ENCODE assay signal across 14 mouse cellular contexts in the genomic region with DNA sequence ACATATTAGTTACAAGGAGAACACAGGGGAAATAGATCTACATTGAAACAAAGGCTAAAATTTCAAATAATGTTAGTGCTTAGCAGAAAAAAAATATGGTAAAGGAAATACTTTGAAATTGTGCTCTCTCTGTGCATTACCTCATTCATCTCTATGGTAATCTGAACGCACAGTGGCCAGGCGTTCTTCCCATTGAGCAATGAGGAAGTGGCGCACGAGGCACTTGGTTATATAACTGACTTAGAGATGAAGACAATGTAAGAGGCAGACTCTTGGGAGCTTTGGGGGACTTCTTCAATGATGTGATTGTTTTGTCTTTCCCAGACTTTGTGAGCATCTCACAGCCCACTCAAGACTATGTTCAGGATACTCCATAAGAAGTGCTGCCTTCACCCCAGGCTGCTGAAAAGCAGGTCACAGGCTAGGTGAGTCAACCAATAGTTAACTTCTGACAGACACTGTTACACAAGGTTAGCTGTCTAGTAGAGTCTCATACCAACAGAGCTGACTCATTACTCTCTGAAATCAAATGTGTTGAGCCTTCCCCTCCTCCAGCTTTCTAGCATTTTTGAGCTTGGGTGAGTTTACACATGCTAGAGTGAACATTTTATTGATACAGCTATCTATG.
DNase-seq lines count a peak whose midpoint lies in the region; ATAC-seq and TF ChIP-seq lines count a peak whose summit lies in the region.
"Had no signal": no experiment of that assay in that cellular context is flagged by ENCODE, and none has a peak within 500 bp of the region (broad histone marks: within the 10 kb centered on the region; RNA-seq: fewer than 3 reads in every experiment).

No protein-coding gene starts in this region.

- TF ChIP-seq CTCF in Patski (IDR thresholded peaks at IDR 0.05): no peak
- no peak for TF ChIP-seq CTCF in liver, postnatal 0 days (IDR thresholded peaks at IDR 0.05; ENCODE audit: low read depth)
- TF ChIP-seq CTCF in stomach, postnatal 0 days (IDR thresholded peaks at IDR 0.05; ENCODE audit: low read depth): no peak

- DNase-seq in midbrain, embryonic 11.5 days (ENCODE audit: low spot score, missing footprints): peak; percentile 41
- no peak for DNase-seq in midbrain, embryonic 10.5 days (ENCODE audit: low spot score)
- no peak for DNase-seq in Patski (ENCODE audit: low read depth, low spot score)
- DNase-seq in liver, postnatal 0 days: peak; percentile 31
- DNase-seq in stomach, postnatal 0 days (ENCODE audit: low spot score): no peak
- DNase-seq in left cerebral cortex, adult 11 months (ENCODE audit: low spot score): no peak
- DNase-seq in embryo, embryonic 10.5 days (ENCODE audit: low spot score): no peak
- DNase-seq: cerebellum, postnatal 14 days; heart, postnatal 10 days had no signal

- ATAC-seq in midbrain, embryonic 11.5 days (ENCODE audit: low FRiP score): no peak
- peak; percentile 66 for ATAC-seq in Patski
- peak; percentile 55 for ATAC-seq in liver, postnatal 0 days
- peak; percentile 61; the same call in 1 of the 2 replicates for ATAC-seq in stomach, postnatal 0 days (ENCODE audit: low FRiP score, low TSS enrichment)
- ATAC-seq: hindbrain, postnatal 0 days had no signal

- H3K36me3 ChIP-seq in midbrain, embryonic 11.5 days (ENCODE audit: control insufficient read depth, insufficient read depth, low read length): no peaks in the 10 kb centered on the region
- H3K36me3 ChIP-seq in midbrain, embryonic 10.5 days: no peaks in the 10 kb centered on the region
- no peaks in the 10 kb centered on the region for H3K36me3 ChIP-seq in liver, postnatal 0 days (replicated peaks; ENCODE audit: insufficient read depth, low read length)
- H3K36me3 ChIP-seq in stomach, postnatal 0 days (ENCODE audit: control insufficient read depth, insufficient read depth, low read length): no peaks in the 10 kb centered on the region
- H3K36me3 ChIP-seq: embryonic facial prominence, embryonic 15.5 days; limb, embryonic 12.5 days had no signal

- H3K4me2 ChIP-seq in midbrain, embryonic 11.5 days: no peak overlapping the region
- no peak overlapping the region for H3K4me2 ChIP-seq in liver, postnatal 0 days (ENCODE audit: low read depth, low read length)
- H3K4me2 ChIP-seq in stomach, postnatal 0 days (replicated peaks; ENCODE audit: low read depth): no peak overlapping the region
- H3K4me2 ChIP-seq: embryonic facial prominence, embryonic 15.5 days; limb, embryonic 12.5 days had no signal

- no peak overlapping the region for H3K4me3 ChIP-seq in midbrain, embryonic 11.5 days (ENCODE audit: low read depth, low read length)
- H3K4me3 ChIP-seq in midbrain, embryonic 10.5 days: no peak overlapping the region
- H3K4me3 ChIP-seq in liver, postnatal 0 days (ENCODE audit: low read depth, low read length): no peak overlapping the region
- no peak overlapping the region for H3K4me3 ChIP-seq in stomach, postnatal 0 days (ENCODE audit: low read depth, low read length)
- H3K4me3 ChIP-seq: embryonic facial prominence, embryonic 15.5 days; heart, adult 2 months; limb, embryonic 12.5 days had no signal

- no peak overlapping the region for H3K9ac ChIP-seq in midbrain, embryonic 11.5 days (ENCODE audit: low read length)
- no peak overlapping the region for H3K9ac ChIP-seq in liver, postnatal 0 days (replicated peaks)
- H3K9ac ChIP-seq in stomach, postnatal 0 days (ENCODE audit: low read length): no peak overlapping the region
- H3K9ac ChIP-seq: embryonic facial prominence, embryonic 15.5 days; limb, embryonic 12.5 days had no signal

- H3K4me1 ChIP-seq in midbrain, embryonic 11.5 days (ENCODE audit: control insufficient read depth, insufficient read depth, low read length): no peaks in the 10 kb centered on the region
- H3K4me1 ChIP-seq in midbrain, embryonic 10.5 days: no peaks in the 10 kb centered on the region
- H3K4me1 ChIP-seq in liver, postnatal 0 days (ENCODE audit: insufficient read depth): no peaks in the 10 kb centered on the region
- no peaks in the 10 kb centered on the region for H3K4me1 ChIP-seq in stomach, postnatal 0 days (replicated peaks; ENCODE audit: control insufficient read depth, insufficient read depth)
- H3K4me1 ChIP-seq: embryonic facial prominence, embryonic 15.5 days; limb, embryonic 12.5 days had no signal

- 90% methylated on average over 4 of the region's 4 CpGs for WGBS in midbrain, embryonic 11.5 days
- 94% methylated on average over 4 of the region's 4 CpGs for WGBS in midbrain, embryonic 10.5 days
- WGBS in liver, postnatal 0 days (ENCODE audit: insufficient replicate concordance): 41% methylated on average over 4 of the region's 4 CpGs
- 65% methylated on average over 4 of the region's 4 CpGs for WGBS in stomach, postnatal 0 days

- no peaks in the 10 kb centered on the region for H3K27me3 ChIP-seq in midbrain, embryonic 11.5 days (ENCODE audit: control insufficient read depth, insufficient read depth, low read length)
- H3K27me3 ChIP-seq in midbrain, embryonic 10.5 days (ENCODE audit: low read depth, poor library complexity, severe bottlenecking): no peaks in the 10 kb centered on the region
- H3K27me3 ChIP-seq in Patski: no peaks in the 10 kb centered on the region
- H3K27me3 ChIP-seq in liver, postnatal 0 days (ENCODE audit: insufficient read depth, low read length): no peaks in the 10 kb centered on the region
- no peaks in the 10 kb centered on the region for H3K27me3 ChIP-seq in stomach, postnatal 0 days (ENCODE audit: control insufficient read depth, insufficient read depth, low read length)
- H3K27me3 ChIP-seq: embryonic facial prominence, embryonic 15.5 days; limb, embryonic 12.5 days had no signal

- no peak overlapping the region for H3K27ac ChIP-seq in midbrain, embryonic 11.5 days (ENCODE audit: low read depth, low read length)
- H3K27ac ChIP-seq in midbrain, embryonic 10.5 days (replicated peaks): no peak overlapping the region
- no peak overlapping the region for H3K27ac ChIP-seq in liver, postnatal 0 days (ENCODE audit: low read depth)
- no peak overlapping the region for H3K27ac ChIP-seq in stomach, postnatal 0 days (replicated peaks)
- H3K27ac ChIP-seq: embryonic facial prominence, embryonic 15.5 days; heart, adult 2 months; hindbrain, postnatal 0 days; kidney, postnatal 0 days; limb, embryonic 12.5 days had no signal

- CTCF ChIA-PET in Patski (lab: Charles Lee): interaction anchor here (0.8 to 1.0 kb wide), 3 partner anchors 11 to 264 kb away, joined by 3 read pairs; no protein-coding TSS in a partner anchor

- no peaks in the 10 kb centered on the region for H3K9me3 ChIP-seq in midbrain, embryonic 11.5 days (ENCODE audit: control insufficient read depth, low read length)
- H3K9me3 ChIP-seq in midbrain, embryonic 10.5 days (replicated peaks): no peaks in the 10 kb centered on the region
- no peaks in the 10 kb centered on the region for H3K9me3 ChIP-seq in liver, postnatal 0 days (ENCODE audit: low read length)
- H3K9me3 ChIP-seq in stomach, postnatal 0 days (ENCODE audit: control insufficient read depth, low read length): no peaks in the 10 kb centered on the region
- H3K9me3 ChIP-seq: embryonic facial prominence, embryonic 15.5 days; limb, embryonic 12.5 days had no signal

- POLR2A ChIA-PET in Patski (lab: Charles Lee): interaction anchor here (0.6 kb wide), 1 partner anchor 227 kb away, joined by 5 read pairs; no protein-coding TSS in a partner anchor

- in situ Hi-C loops in Patski (cut with MboI; ENCODE audit: low pct_unique_long_range_greater_than_20kb): no loop called here

- TF ChIP-seq EP300 in liver, postnatal 0 days (IDR thresholded peaks at IDR 0.05; ENCODE audit: low read depth): no peak
- TF ChIP-seq EP300 in stomach, postnatal 0 days (optimal IDR thresholded peaks at IDR 0.05): no peak

Comparison
In these comparisons a context has a peak if more than half of its experiments do, and no peak if none do; other contexts are left out.
1. DNase-seq: peak in midbrain, embryonic 11.5 days (single experiment) and liver, postnatal 0 days (single experiment); none in midbrain, embryonic 10.5 days (single experiment), Patski (single experiment), stomach, postnatal 0 days (single experiment), left cerebral cortex, adult 11 months (single experiment) and embryo, embryonic 10.5 days (single experiment).